Mouse (Mus musculus): ENCODE measurements at regions not wholly inside any gene's neighbourhood (a gene's known extent, or its start where the extent isn't known, plus 50 kb on each side); places are given as distances from the start of the nearest gene placed in this dataset.

- no peak for DNase-seq (ENCODE audit: low read depth, low spot score)
Observed at GRCm38 (mm10) chr6:143287322-143287721, 120.3 kb downstream of the Etnk1 start.

- DNase-seq (ENCODE audit: low read depth, low spot score): no peak
Observed at GRCm38 (mm10) chr6:143288491-143289130, 121.6 kb downstream of the Etnk1 start.

GRCm38 (mm10) chr6:143293648-143294047, 126.6 kb downstream of the Etnk1 start:
- no peak for DNase-seq (ENCODE audit: low read depth, low spot score)

- no peak for DNase-seq (ENCODE audit: low read depth, low spot score)
Observed at GRCm38 (mm10) chr6:143298391-143298790, 131.4 kb downstream of the Etnk1 start.

- DNase-seq (ENCODE audit: low read depth, low spot score): no peak
Observed at GRCm38 (mm10) chr6:143301414-143301813, 134.4 kb downstream of the Etnk1 start.

GRCm38 (mm10) chr6:143307327-143307726, 140.3 kb downstream of the Etnk1 start:
- DNase-seq (ENCODE audit: low read depth, low spot score): no peak

GRCm38 (mm10) chr6:143315859-143316258, 148.8 kb downstream of the Etnk1 start:
- no peak for DNase-seq (ENCODE audit: low read depth, low spot score)

GRCm38 (mm10) chr6:143320426-143320825, 153.4 kb downstream of the Etnk1 start:
- DNase-seq (ENCODE audit: low read depth, low spot score): peak; percentile 33

GRCm38 (mm10) chr6:143324636-143325035, 157.6 kb downstream of the Etnk1 start:
- DNase-seq (ENCODE audit: low read depth, low spot score): peak; percentile 40

- no peak for DNase-seq (ENCODE audit: low read depth, low spot score)
Observed at GRCm38 (mm10) chr6:143326956-143327722, 160.1 kb downstream of the Etnk1 start.

GRCm38 (mm10) chr6:143327788-143328187, 160.8 kb downstream of the Etnk1 start:
- DNase-seq (ENCODE audit: low read depth, low spot score): no peak

- no peak for DNase-seq (ENCODE audit: low read depth, low spot score)
Observed at GRCm38 (mm10) chr6:143328202-143328601, 161.2 kb downstream of the Etnk1 start.

- DNase-seq (ENCODE audit: low read depth, low spot score): no peak
Observed at GRCm38 (mm10) chr6:143329096-143329495, 162.1 kb downstream of the Etnk1 start.

GRCm38 (mm10) chr6:143333493-143333892, 166.5 kb downstream of the Etnk1 start:
- DNase-seq (ENCODE audit: low read depth, low spot score): no peak

- no peak for DNase-seq (ENCODE audit: low read depth, low spot score)
Observed at GRCm38 (mm10) chr6:143336574-143336973, 169.6 kb downstream of the Etnk1 start.

GRCm38 (mm10) chr6:143349000-143349399, 182.0 kb downstream of the Etnk1 start:
- no peak for DNase-seq (ENCODE audit: low read depth, low spot score)

GRCm38 (mm10) chr6:143359320-143360032, 192.5 kb downstream of the Etnk1 start:
- no peak for DNase-seq (ENCODE audit: low read depth, low spot score)

GRCm38 (mm10) chr6:143361149-143361725, 194.2 kb downstream of the Etnk1 start:
- DNase-seq (ENCODE audit: low read depth, low spot score): no peak

- DNase-seq (ENCODE audit: low read depth, low spot score): no peak
Observed at GRCm38 (mm10) chr6:143361963-143362362, 194.9 kb downstream of the Etnk1 start.

- DNase-seq (ENCODE audit: low read depth, low spot score): no peak
Observed at GRCm38 (mm10) chr6:143365840-143366239, 198.8 kb downstream of the Etnk1 start.

GRCm38 (mm10) chr6:143367804-143368203, 200.8 kb downstream of the Etnk1 start:
- no peak for DNase-seq (ENCODE audit: low read depth, low spot score)

GRCm38 (mm10) chr6:143368646-143369045, 201.6 kb downstream of the Etnk1 start:
- no peak for DNase-seq (ENCODE audit: low read depth, low spot score)
